Mouse (Mus musculus): Measurements from ENCODE around the gene Pigk. TPM values are rescaled to one million over a fixed set of nuclear protein-coding genes. Genes with fewer than 3 reads are reported as not detected.

The Pigk gene
- polyA plus RNA-seq, 1 experiment from 2014 or later = 36.3 TPM

DNA sequence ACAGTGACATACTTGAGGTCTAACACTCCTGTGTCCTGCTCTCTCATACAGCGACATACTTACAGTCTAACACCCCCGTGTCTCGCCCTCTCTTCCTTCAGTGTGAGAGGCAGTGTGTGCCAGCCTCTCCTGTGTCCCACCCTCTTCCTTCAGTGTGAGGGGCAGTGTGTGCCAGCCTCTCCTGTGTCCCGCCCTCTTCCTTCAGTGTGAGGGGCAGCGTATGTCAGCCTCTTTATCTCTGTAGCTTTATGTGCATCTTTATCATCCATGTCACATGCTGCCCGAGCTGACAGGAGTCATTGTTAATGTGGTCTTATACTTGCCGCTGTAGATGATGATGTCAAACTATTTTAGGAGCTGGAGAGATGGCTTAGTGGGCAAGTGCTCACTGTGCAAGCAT is 41.6 kb downstream of the Pigk start:
- Histone ChIP-seq H3K9ac (ENCODE audit: low read length) (no peak overlapping the region), H3K36me3 (ENCODE audit: control insufficient read depth, insufficient read depth, low read length) (no peaks in the 10 kb centered on the region), H3K27me3 (ENCODE audit: control insufficient read depth, insufficient read depth, low read length) (no peaks in the 10 kb centered on the region), H3K9me3 (ENCODE audit: control insufficient read depth, low read length) (no peaks in the 10 kb centered on the region; the same call in 1 of the 2 replicates), H3K4me3 (ENCODE audit: low read depth, low read length) (no peak overlapping the region), H3K4me2 (ENCODE audit: low read depth, low read length, severe bottlenecking) (no peak overlapping the region), H3K27ac (ENCODE audit: low read depth, low read length) (no peak overlapping the region), H3K4me1 (replicated peaks; ENCODE audit: control insufficient read depth, insufficient read depth, low read length) (peaks cover 2% of the 10 kb centered on the region; the same call in 1 of the 2 replicates)
- DNase-seq (ENCODE audit: low spot score) = peak; percentile 13
- WGBS = 87% methylated on average over 7 of the region's 7 CpGs
- ATAC-seq (replicated peaks; ENCODE audit: low FRiP score) = no peak

GRCm38 (mm10) chr3:152756896-152757295 is 43.0 kb downstream of the Pigk start:
- WGBS = 52% methylated on average over 2 of the region's 2 CpGs
- Histone ChIP-seq H3K9me3 (ENCODE audit: control insufficient read depth, low read length) (no peaks in the 10 kb centered on the region; the same call in 1 of the 2 replicates), H3K9ac (ENCODE audit: low read length) (no peak overlapping the region), H3K27ac (ENCODE audit: low read depth, low read length) (no peak overlapping the region), H3K4me2 (ENCODE audit: low read depth, low read length, severe bottlenecking) (no peak overlapping the region), H3K36me3 (ENCODE audit: control insufficient read depth, insufficient read depth, low read length) (no peaks in the 10 kb centered on the region), H3K4me1 (replicated peaks; ENCODE audit: control insufficient read depth, insufficient read depth, low read length) (peaks cover 2% of the 10 kb centered on the region; the same call in 1 of the 2 replicates), H3K27me3 (ENCODE audit: control insufficient read depth, insufficient read depth, low read length) (no peaks in the 10 kb centered on the region), H3K4me3 (ENCODE audit: low read depth, low read length) (no peak overlapping the region)
- ATAC-seq (replicated peaks; ENCODE audit: low FRiP score) (no peak), DNase-seq (ENCODE audit: low spot score) (no peak)

DNA sequence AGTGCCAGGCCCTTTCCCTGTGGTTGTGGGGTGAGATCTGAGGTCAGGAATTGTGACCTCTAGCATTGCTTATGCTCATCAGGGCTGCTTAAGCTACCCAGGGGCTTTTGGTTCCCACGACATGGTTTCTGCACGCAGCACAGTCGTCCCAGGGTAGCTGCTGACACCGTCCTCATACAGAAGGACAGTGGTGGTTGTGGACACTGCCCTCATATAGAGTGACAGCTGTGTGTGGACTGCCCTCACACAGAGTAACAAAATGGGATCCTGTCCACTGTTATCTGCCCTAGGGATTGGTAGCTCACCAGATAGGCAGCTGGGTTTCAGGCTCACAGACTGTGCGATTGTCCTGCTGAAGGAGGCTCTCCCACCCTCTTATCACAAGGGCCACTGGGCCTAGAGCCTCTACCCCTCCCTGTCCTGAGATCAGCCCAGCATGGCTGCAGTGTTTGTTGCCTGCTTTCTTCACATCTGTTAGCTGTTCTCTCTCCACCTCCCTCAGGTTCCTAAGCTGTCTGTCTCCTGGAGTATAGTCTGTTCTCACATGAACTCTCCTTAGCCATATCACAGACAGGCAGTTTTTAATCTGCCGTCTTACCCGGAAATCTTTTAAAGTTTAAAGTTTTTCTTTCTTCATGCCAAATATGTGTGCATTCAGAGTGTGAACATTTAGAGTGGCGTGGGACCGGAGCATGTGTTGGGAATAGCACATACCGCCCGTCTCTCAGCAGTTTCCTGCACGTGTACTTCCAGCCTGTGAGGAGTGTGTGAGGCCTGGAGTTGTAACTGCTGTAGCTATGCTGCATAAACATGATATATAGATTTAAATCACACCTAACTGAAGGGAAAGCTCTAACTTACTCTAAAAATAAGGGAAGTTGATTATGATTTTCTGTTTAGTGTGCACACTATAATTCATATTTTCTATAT is 43.8 kb downstream of the Pigk start:
- Histone ChIP-seq H3K27ac (ENCODE audit: low read depth, low read length) (no peak overlapping the region; the same call in 1 of the 2 replicates), H3K9ac (ENCODE audit: low read length) (no peak overlapping the region), H3K4me2 (ENCODE audit: low read depth, low read length, severe bottlenecking) (no peak overlapping the region), H3K9me3 (ENCODE audit: control insufficient read depth, low read length) (no peaks in the 10 kb centered on the region), H3K27me3 (ENCODE audit: control insufficient read depth, insufficient read depth, low read length) (no peaks in the 10 kb centered on the region), H3K4me1 (replicated peaks; ENCODE audit: control insufficient read depth, insufficient read depth, low read length) (peaks cover 2% of the 10 kb centered on the region; the same call in 1 of the 2 replicates), H3K4me3 (ENCODE audit: low read depth, low read length) (no peak overlapping the region), H3K36me3 (ENCODE audit: control insufficient read depth, insufficient read depth, low read length) (no peaks in the 10 kb centered on the region)
- no peak for DNase-seq (ENCODE audit: low spot score)
- ATAC-seq (replicated peaks; ENCODE audit: low FRiP score) = peak; percentile 55
- 81% methylated on average over 12 of the region's 12 CpGs for WGBS

DNA sequence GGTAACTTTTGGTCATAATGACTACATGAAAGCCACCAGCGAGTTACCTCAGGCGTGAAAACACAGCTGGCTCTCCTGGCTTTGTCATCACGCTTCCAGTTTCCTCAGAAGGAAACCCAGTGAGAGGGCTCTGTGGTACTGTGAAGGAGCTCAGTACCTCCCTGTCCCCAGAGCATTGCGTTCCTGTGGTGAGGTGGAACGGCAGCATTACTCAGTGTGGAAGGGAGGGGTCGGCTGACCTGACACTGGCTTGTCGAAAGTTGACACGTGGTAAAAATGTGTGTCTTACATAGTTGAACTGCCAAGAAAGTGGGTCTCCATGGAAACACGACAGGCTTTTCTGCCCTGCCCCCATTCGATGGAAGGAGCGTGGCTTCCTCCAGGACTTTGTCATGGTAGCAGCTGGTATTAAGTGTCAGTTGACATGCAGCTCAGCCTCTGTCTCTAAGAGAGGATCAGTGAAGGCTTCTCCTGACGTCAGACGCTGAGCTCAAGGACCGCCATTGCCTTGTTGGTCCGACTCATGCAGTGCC is 44.7 kb downstream of the Pigk start:
- H3K36me3 ChIP-seq (ENCODE audit: control insufficient read depth, insufficient read depth, low read length) = no peaks in the 10 kb centered on the region
- no peak overlapping the region for H3K27ac ChIP-seq (ENCODE audit: low read depth, low read length)
- H3K4me3 ChIP-seq (ENCODE audit: low read depth, low read length) = no peak overlapping the region
- no peak for ATAC-seq (replicated peaks; ENCODE audit: low FRiP score)
- H3K9me3 ChIP-seq (ENCODE audit: control insufficient read depth, low read length) = no peaks in the 10 kb centered on the region
- 72% methylated on average over 15 of the region's 15 CpGs for WGBS
- no peak for DNase-seq (ENCODE audit: low spot score)
- H3K9ac ChIP-seq (ENCODE audit: low read length) = no peak overlapping the region
- H3K4me1 ChIP-seq (replicated peaks; ENCODE audit: control insufficient read depth, insufficient read depth, low read length) = peaks cover 2% of the 10 kb centered on the region; the same call in 1 of the 2 replicates
- no peak overlapping the region for H3K4me2 ChIP-seq (ENCODE audit: low read depth, low read length, severe bottlenecking)
- no peaks in the 10 kb centered on the region for H3K27me3 ChIP-seq (ENCODE audit: control insufficient read depth, insufficient read depth, low read length)

GRCm38 (mm10) chr3:152761116-152761515 is 47.2 kb downstream of the Pigk start:
- Histone ChIP-seq H3K4me2 (ENCODE audit: low read depth, low read length, severe bottlenecking) (no peak overlapping the region), H3K27ac (ENCODE audit: low read depth, low read length) (no peak overlapping the region), H3K27me3 (ENCODE audit: control insufficient read depth, insufficient read depth, low read length) (no peaks in the 10 kb centered on the region), H3K36me3 (ENCODE audit: control insufficient read depth, insufficient read depth, low read length) (no peaks in the 10 kb centered on the region), H3K4me1 (replicated peaks; ENCODE audit: control insufficient read depth, insufficient read depth, low read length) (peaks cover 4% of the 10 kb centered on the region; the same call in 1 of the 2 replicates), H3K4me3 (ENCODE audit: low read depth, low read length) (no peak overlapping the region), H3K9ac (ENCODE audit: low read length) (no peak overlapping the region), H3K9me3 (ENCODE audit: control insufficient read depth, low read length) (no peaks in the 10 kb centered on the region)
- DNase-seq (ENCODE audit: low spot score) = no peak
- ATAC-seq (replicated peaks; ENCODE audit: low FRiP score) = no peak
- 19% methylated on average over 7 of the region's 7 CpGs for WGBS

GRCm38 (mm10) chr3:152761661-152762060 is 47.8 kb downstream of the Pigk start:
- WGBS = 89% methylated on average over 8 of the region's 8 CpGs
- H3K9ac ChIP-seq (ENCODE audit: low read length) = no peak overlapping the region
- ATAC-seq (replicated peaks; ENCODE audit: low FRiP score) = no peak
- H3K27ac ChIP-seq (ENCODE audit: low read depth, low read length) = no peak overlapping the region
- no peak overlapping the region for H3K4me2 ChIP-seq (ENCODE audit: low read depth, low read length, severe bottlenecking)
- H3K27me3 ChIP-seq (ENCODE audit: control insufficient read depth, insufficient read depth, low read length) = no peaks in the 10 kb centered on the region
- peak; percentile 45 for DNase-seq (ENCODE audit: low spot score)
- no peaks in the 10 kb centered on the region for H3K9me3 ChIP-seq (ENCODE audit: control insufficient read depth, low read length)
- H3K4me3 ChIP-seq (ENCODE audit: low read depth, low read length) = no peak overlapping the region
- no peaks in the 10 kb centered on the region; the same call in 1 of the 2 replicates for H3K36me3 ChIP-seq (ENCODE audit: control insufficient read depth, insufficient read depth, low read length)
- peaks cover 4% of the 10 kb centered on the region; the same call in 1 of the 2 replicates for H3K4me1 ChIP-seq (replicated peaks; ENCODE audit: control insufficient read depth, insufficient read depth, low read length)

DNA sequence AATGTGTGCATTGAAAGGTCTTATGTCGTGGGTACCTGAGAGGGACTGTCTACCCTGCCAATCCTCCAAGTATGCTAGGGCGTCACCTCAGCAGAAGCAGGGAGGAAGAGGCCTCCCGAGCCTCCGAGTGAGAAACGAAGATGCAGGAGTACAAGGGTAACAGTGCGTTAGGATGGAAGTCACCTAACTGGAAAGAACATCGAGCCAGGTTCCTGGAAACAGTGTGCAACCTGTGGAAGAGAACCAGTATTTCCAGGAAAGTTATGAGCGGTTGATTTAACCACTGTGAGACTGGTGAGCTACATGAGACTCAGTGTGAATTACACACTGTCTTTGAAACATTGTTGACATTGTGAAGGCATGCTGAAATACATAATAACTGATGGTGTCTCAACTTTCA is 48.4 kb downstream of the Pigk start:
- Histone ChIP-seq H3K36me3 (ENCODE audit: control insufficient read depth, insufficient read depth, low read length) (no peaks in the 10 kb centered on the region; the same call in 1 of the 2 replicates), H3K9ac (ENCODE audit: low read length) (no peak overlapping the region), H3K4me2 (ENCODE audit: low read depth, low read length, severe bottlenecking) (no peak overlapping the region), H3K27ac (ENCODE audit: low read depth, low read length) (no peak overlapping the region), H3K27me3 (ENCODE audit: control insufficient read depth, insufficient read depth, low read length) (no peaks in the 10 kb centered on the region), H3K9me3 (ENCODE audit: control insufficient read depth, low read length) (no peaks in the 10 kb centered on the region), H3K4me3 (ENCODE audit: low read depth, low read length) (no peak overlapping the region), H3K4me1 (replicated peaks; ENCODE audit: control insufficient read depth, insufficient read depth, low read length) (peaks cover 4% of the 10 kb centered on the region; the same call in 1 of the 2 replicates)
- DNase-seq (ENCODE audit: low spot score) (peak; percentile 25), ATAC-seq (replicated peaks; ENCODE audit: low FRiP score) (no peak)
- 91% methylated on average over 8 of the region's 8 CpGs for WGBS

- Histone ChIP-seq H3K4me3 (ENCODE audit: low read depth, low read length) (no peak overlapping the region), H3K27ac (ENCODE audit: low read depth, low read length) (no peak overlapping the region), H3K9me3 (ENCODE audit: control insufficient read depth, low read length) (no peaks in the 10 kb centered on the region), H3K4me1 (replicated peaks; ENCODE audit: control insufficient read depth, insufficient read depth, low read length) (peaks cover 2% of the 10 kb centered on the region; the same call in 1 of the 2 replicates), H3K27me3 (ENCODE audit: control insufficient read depth, insufficient read depth, low read length) (no peaks in the 10 kb centered on the region), H3K9ac (ENCODE audit: low read length) (no peak overlapping the region; the same call in 1 of the 2 replicates), H3K4me2 (ENCODE audit: low read depth, low read length, severe bottlenecking) (no peak overlapping the region), H3K36me3 (ENCODE audit: control insufficient read depth, insufficient read depth, low read length) (no peaks in the 10 kb centered on the region; the same call in 1 of the 2 replicates)
- ATAC-seq (replicated peaks; ENCODE audit: low FRiP score) (no peak), DNase-seq (ENCODE audit: low spot score) (peak; percentile 61)
- WGBS = 42% methylated on average over 26 of the region's 26 CpGs
Measured at GRCm38 (mm10) chr3:152763139-152763882, 49.4 kb downstream of the Pigk start.
